Comparison of ENCODE assay signal across 8 mouse cellular contexts in genomic region chr8:88361708-88362428, GRCm38 (mm10). TPM values are rescaled to one million over a fixed set of nuclear protein-coding genes. Genes with fewer than 3 reads are reported as not detected.
DNase-seq lines count a peak whose midpoint lies in the region; ATAC-seq and TF ChIP-seq lines count a peak whose summit lies in the region.

Brd7 (minus strand) TSS chr8:88362194.

- peak within 1 kb of the TSS; percentile 97 for H3K9ac ChIP-seq in ES-E14 (ENCODE audit: insufficient read depth, low read depth, low read length, poor library complexity, severe bottlenecking)
- peak within 1 kb of the TSS; percentile 92 for H3K9ac ChIP-seq in forebrain, embryonic 16.5 days (replicated peaks; ENCODE audit: low read depth, low read length)
- peak within 1 kb of the TSS; percentile 97 for H3K9ac ChIP-seq in neural tube, embryonic 15.5 days (replicated peaks)

- WGBS in forebrain, embryonic 16.5 days, result under 1% methylated on average over 78 of the region's 91 CpGs
- 1% methylated on average over 85 of the region's 91 CpGs for WGBS in lung, adult 2 months
- under 1% methylated on average over 77 of the region's 91 CpGs for WGBS in neural tube, embryonic 15.5 days

- H3K4me1 ChIP-seq in ES-E14 (ENCODE audit: control insufficient read depth in 2 of 2, insufficient read depth in 2 of 2, low read length in 2 of 2, poor library complexity in 1 of 2), result no peaks in the 10 kb centered on the region
- peaks cover 18% of the 10 kb centered on the region for H3K4me1 ChIP-seq in forebrain, embryonic 16.5 days (replicated peaks; ENCODE audit: control insufficient read depth, insufficient read depth, low read length)
- H3K4me1 ChIP-seq in lung, adult 2 months (ENCODE audit: control insufficient read depth, insufficient read depth, low read length), result peaks cover 5% of the 10 kb centered on the region
- peaks cover 22% of the 10 kb centered on the region for H3K4me1 ChIP-seq in neural tube, embryonic 15.5 days

- peak within 1 kb of the TSS; percentile 81 to 100 for H3K4me3 ChIP-seq in ES-E14 (ENCODE audit: insufficient read depth in 1 of 2, low read depth in 1 of 2, low read length in 2 of 2, poor library complexity in 1 of 2, severe bottlenecking in 1 of 2)
- peak within 1 kb of the TSS; percentile 99 for H3K4me3 ChIP-seq in forebrain, embryonic 16.5 days (replicated peaks; ENCODE audit: low read length)
- peak within 1 kb of the TSS; percentile 99 for H3K4me3 ChIP-seq in lung, adult 2 months (replicated peaks; ENCODE audit: extremely low read depth, low read depth, low read length)
- peak within 1 kb of the TSS; percentile 99 for H3K4me3 ChIP-seq in neural tube, embryonic 15.5 days (replicated peaks)

- ATAC-seq in forebrain, embryonic 16.5 days, result peak; percentile 91
- peak; percentile 92 for ATAC-seq in neural tube, embryonic 15.5 days (ENCODE audit: low FRiP score)

- peak; percentile 25; the same call in 1 of the 2 replicates for TF ChIP-seq POLR2A in lung, adult 2 months (IDR thresholded peaks at IDR 0.05; ENCODE audit: borderline replicate concordance, extremely low read depth, low read depth, low read length)

- in situ Hi-C loops in ES-E14 (cut with MboI; ENCODE audit: low sequenced_read_pairs in 2 of 2, unreplicated experiment in 2 of 2), result no loop called here

- TF ChIP-seq CTCF in lung, adult 2 months (IDR thresholded peaks at IDR 0.05; ENCODE audit: insufficient read depth, low read length), result peak; percentile 39; the same call in 1 of the 2 replicates

- peaks cover 9% of the 10 kb centered on the region for H3K36me3 ChIP-seq in ES-E14 (ENCODE audit: control insufficient read depth, insufficient read depth, low read length, poor library complexity, severe bottlenecking)
- H3K36me3 ChIP-seq in forebrain, embryonic 16.5 days (ENCODE audit: control insufficient read depth, insufficient read depth), result peaks cover 13% of the 10 kb centered on the region
- peaks cover 20% of the 10 kb centered on the region for H3K36me3 ChIP-seq in neural tube, embryonic 15.5 days

- intact Hi-C loops in heart, postnatal 25 days (cut with DNase I), result loop anchor here (2.0 to 5.0 kb wide), 2 partner anchors 259 to 335 kb away; partner anchors contain the start of gene Cyld

- H3K27me3 ChIP-seq in forebrain, embryonic 16.5 days (replicated peaks; ENCODE audit: control insufficient read depth, insufficient read depth, low read length), result no peaks in the 10 kb centered on the region
- H3K27me3 ChIP-seq in neural tube, embryonic 15.5 days (replicated peaks), result no peaks in the 10 kb centered on the region

- H3K9me3 ChIP-seq in ES-E14 (ENCODE audit: control insufficient read depth, insufficient read depth, low read depth, low read length), result no peaks in the 10 kb centered on the region
- H3K9me3 ChIP-seq in forebrain, embryonic 16.5 days (ENCODE audit: control insufficient read depth, low read length), result no peaks in the 10 kb centered on the region
- H3K9me3 ChIP-seq in neural tube, embryonic 15.5 days (replicated peaks), result no peaks in the 10 kb centered on the region

- DNase-seq in ES-E14 (ENCODE audit: low read depth, low spot score), result no peak
- DNase-seq in cerebellum, adult 11-12 months, result peak; percentile 76
- peak; percentile 67 for DNase-seq in heart, postnatal 25 days (ENCODE audit: low spot score)
- DNase-seq in layer of hippocampus, adult 18-20 months (ENCODE audit: low spot score in 2 of 2), result peak; percentile 75 to 89
- peak; percentile 85 for DNase-seq in lung, adult 2 months
- peak; percentile 93 for DNase-seq in testis, postnatal 10 days (ENCODE audit: low spot score)

- no peak within 1 kb of the TSS; the same call in 1 of the 2 replicates for H3K27ac ChIP-seq in ES-E14 (ENCODE audit: insufficient read depth, low read depth, low read length, poor library complexity, severe bottlenecking)
- peak within 1 kb of the TSS; percentile 60 for H3K27ac ChIP-seq in forebrain, embryonic 16.5 days (ENCODE audit: low read length)
- peak within 1 kb of the TSS; percentile 87 for H3K27ac ChIP-seq in neural tube, embryonic 15.5 days (replicated peaks)

- peak within 1 kb of the TSS; percentile 98 for H3K4me2 ChIP-seq in forebrain, embryonic 16.5 days (ENCODE audit: low read length)
- peak within 1 kb of the TSS; percentile 95 for H3K4me2 ChIP-seq in neural tube, embryonic 15.5 days

TF ChIP-seq in ES-E14, 5 proteins besides CTCF, POLR2A, EP300 and RAD21:
- TF ChIP-seq ZNF384 (IDR thresholded peaks at IDR 0.05; ENCODE audit: low read depth, low read length) (no peak), CHD2 (IDR thresholded peaks at IDR 0.05; ENCODE audit: low read depth, low read length) (no peak), HCFC1 (IDR thresholded peaks at IDR 0.05; ENCODE audit: borderline replicate concordance, insufficient read depth, low read length) (no peak; the same call in 1 of the 2 replicates), MAFK (IDR thresholded peaks at IDR 0.05; ENCODE audit: insufficient read depth, low read depth, low read length) (no peak), ZC3H11A (IDR thresholded peaks at IDR 0.05; ENCODE audit: borderline replicate concordance, low read depth, low read length) (no peak)

RNA-seq across cellular contexts. Expression of gene Brd7, which starts in this region (rescaled TPM):
- 33.1 and 45.5 TPM in 2 replicates for total RNA-seq in ES-E14 (2012; rRNA removed)
- 64.0 and 72.2 TPM in 2 replicates for polyA plus RNA-seq in forebrain, embryonic 16.5 days (2015; fragmentation: Nextera tagmentation; extraction: Ambion mirVana)
- total RNA-seq in heart, postnatal 25 days (2021), result 10 to 100 TPM; 83.5 to 88.0 TPM
- 10 to 100 TPM; 48.4 to 49.9 TPM for total RNA-seq in layer of hippocampus, adult 18-20 months (2021)
- polyA plus RNA-seq in lung, adult 2 months (2012; rRNA removed), result 18.6 and 28.5 TPM in 2 replicates
- polyA plus RNA-seq in neural tube, embryonic 15.5 days (2015; fragmentation: Nextera tagmentation; extraction: Ambion mirVana), result 56.5 and 64.3 TPM in 2 replicates
